Mouse (Mus musculus) CH12F3 (cell line): Measurements from ENCODE around the gene Fkbp11.

Experiments used
- in situ Hi-C: fragments of 300-500 bp; cut with MboI; formaldehyde crosslinking; loops from 2 replicates; pipeline ENCODE4 v1.14.3; 2020; ENCODE audit warnings: low sequenced_read_pairs

The Fkbp11 gene

DNA sequence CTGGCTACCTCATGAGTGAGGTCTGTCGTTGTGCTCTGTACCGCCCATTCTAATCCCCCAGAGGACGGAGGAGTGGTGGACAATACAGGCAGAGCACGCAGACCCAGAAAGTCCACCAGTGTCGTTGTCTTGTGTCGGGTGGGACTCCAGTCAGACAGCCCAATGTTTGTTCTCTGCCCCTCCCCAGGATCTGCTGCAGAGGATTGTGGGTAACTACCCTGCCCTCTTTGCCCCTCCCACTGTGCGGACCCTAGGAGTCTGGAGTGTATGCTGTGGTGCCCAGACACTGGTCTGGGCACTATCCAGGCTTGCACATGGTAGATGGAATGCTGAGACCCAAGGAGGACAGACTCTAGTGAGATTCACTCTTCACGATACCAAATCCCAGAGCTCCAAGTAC lies 31.8 kb downstream of the Fkbp11 start:
- in situ Hi-C loops: no loop called here

DNA sequence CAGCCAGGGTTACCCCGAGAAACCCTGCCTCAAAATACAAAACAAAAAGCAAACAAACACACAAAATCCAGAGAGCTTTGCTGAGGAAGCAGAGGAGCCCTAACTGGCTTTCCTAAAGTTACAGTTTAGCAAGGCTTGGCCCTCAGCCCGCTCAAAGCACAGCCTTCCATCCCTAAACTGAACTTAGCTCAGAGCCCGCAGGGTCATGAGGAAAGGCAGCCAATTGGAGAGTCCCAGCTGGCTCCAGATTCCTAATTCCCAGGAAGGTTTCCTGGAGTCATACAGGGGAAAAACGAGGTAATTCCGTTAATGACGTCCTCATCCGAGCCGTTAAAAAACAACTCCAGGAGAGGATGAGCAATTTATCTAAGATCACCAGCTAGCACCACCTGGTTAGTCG lies 32.3 kb downstream of the Fkbp11 start:
- in situ Hi-C loops: no loop called here

DNA sequence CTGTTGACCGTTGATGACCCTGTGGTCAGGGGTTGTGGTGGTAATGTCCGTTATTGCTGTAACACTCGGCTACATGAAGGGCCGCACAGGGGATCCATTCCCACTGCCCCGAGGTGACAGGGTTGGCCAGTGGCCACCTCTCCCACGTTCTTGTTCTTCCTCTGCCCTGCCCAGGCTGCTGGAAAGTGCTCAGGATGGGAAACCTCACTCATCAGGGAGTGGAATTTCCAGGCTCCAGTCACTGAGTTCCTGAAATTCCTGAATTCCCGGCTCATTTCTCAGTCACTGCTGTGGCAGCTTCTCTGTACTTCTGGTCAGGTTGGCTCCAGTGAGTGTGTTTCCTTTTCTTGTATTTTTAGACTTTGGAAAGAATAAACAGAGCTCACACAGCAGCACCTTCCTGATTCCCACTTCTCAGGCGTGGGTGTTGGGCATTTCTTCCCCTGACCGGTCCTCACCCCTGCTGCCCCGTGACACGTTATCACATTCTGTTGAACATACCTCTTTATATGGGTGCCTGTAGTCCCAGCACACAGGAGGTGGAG lies 35.8 kb downstream of the Fkbp11 start:
- in situ Hi-C loops: no loop called here

DNA sequence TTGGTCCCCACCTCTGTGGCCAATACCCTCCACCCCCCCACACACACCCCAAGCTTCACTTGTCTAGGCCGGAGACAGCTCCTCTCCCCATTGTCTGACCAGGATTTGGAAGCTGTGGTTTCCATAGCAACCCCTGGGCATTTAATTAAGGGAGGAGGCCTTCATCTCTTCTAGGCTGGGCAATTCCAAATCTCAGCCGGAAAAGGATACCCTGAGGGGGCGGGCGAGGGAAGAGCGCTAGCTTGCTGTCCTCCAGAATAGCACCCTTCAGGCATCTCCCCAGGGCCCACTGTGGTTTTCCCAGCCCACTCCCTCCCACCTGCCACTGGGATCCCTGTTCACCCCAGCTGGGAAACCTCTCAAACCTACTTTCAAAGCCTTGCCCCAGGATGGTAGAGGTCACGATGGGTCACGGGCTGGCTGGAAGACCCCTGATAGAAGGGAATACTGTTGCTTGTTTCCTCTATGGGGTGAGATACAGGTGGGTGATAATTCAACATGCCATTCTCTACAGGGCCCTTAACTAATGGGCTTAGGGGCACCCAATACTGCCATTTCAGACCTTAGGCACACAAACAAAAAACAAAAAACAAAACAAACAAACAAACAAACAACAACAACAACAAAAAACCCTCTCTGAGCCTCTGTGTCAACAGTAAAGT lies 36.4 kb downstream of the Fkbp11 start:
- in situ Hi-C loops: no loop called here

DNA sequence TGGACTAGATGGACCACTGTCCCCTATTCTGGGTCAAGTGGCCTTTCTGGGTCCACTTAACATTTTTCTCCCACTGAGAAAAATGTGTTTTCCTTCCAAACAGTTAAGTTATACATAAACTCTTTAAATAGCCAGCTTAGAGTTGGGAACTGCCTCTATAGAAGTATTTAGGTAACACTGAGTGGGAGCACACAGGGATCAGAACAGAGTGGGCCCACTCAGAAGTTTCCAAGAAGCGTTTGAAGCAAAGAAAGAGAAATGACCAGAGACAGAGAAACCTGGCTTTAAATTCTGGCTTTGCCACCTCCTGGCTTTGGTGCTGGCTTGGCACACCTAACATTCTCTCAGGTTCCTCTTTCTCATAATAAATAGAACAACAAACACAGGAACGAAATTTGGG lies 38.3 kb downstream of the Fkbp11 start:
- in situ Hi-C loops: no loop called here

DNA sequence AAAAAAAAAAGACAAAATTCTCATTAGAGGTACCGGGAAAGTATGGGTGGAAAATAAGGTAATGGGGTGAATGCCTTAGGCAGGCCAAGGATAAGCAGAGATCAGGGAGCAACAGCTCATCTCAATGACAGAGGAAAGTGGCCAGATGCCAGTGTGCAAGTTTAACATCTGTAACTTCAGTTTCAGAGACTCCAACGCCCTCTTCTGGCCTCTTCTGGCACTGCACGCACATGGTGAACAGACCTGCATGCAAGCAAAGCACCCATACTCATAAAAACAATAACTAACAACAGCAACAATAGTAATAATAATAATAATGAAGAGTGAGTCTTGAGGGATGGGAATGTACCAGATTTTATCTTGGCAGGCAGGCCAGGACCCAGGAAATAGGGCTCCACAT lies 42.1 kb downstream of the Fkbp11 start:
- in situ Hi-C loops: no loop called here

DNA sequence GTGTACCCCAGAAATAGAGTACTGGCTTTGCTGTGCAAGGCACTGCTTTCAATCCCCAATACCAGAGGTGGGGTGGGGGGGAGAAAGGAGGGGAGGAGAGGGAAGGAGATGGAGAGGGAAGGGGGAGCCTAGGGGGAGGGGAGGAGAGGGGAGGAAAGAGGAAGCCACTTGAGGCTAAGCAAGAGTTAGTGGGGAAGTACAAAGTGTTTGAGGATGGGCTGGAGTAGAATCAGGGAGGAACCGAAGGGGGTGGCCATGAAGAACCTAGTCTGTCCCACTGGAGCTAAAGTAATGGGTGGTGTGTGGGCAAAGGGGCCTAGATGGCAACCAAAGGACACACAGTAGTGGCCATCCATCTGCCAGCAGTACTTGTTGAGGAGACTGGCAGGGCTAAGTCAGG lies 44.3 kb downstream of the Fkbp11 start:
- in situ Hi-C loops: no loop called here

DNA sequence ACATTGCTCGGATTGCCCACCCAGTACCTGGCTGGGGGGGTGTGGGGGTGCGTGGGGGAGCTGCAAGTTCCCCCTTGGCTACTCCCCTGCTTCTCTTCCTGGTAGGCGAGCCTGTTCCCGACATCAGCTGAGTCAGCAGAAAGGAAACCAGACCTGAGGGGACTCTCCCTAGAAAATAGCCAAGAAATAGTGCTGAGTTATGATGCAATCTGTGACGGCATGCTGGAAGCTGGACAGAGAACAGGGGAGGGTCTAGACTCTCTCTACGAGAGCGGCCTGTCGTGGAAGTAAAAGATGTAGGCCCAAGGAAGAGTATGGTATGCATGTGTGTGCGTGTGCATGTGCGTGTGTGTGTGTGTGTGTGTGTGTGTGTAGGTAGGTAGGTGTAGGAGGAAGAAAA lies 44.8 kb downstream of the Fkbp11 start:
- in situ Hi-C loops: no loop called here

DNA sequence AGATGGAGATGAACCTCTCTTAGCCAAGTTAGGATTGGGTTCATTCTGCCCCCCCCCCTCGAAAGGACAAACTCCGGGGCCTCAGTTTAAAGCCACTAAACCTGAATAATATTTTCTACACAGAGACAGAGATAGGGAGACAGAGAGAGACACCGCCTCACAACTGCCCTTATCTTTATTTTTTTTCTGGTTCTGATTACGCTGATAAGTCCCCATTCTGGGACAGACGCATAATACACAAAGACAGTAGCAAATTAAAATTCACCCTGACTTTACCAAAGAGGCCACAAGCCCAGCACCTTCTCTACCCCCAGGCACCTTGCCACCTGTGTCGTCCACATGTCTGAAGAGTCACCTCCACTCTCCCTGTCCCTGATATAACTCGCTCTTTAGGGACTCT lies 46.4 kb downstream of the Fkbp11 start:
- in situ Hi-C loops: no loop called here

DNA sequence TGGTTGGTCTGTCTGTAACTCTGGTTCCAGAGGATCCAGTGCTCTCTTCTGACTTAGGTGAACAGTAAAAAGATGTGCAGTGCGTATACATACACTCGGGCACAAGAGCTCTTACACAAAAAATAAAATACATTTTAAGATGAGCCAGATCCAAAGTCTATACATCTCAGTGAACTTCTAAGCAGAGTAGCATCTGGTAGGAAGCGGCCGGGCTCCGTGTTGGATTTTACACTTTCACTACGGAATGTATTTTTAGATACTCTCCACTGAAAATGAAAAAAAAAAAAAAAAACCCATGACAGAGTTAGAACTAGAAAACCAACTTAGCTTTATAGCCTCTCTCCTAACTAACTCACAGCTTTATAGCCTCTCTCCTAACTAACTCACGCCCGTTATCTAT lies 47.3 kb downstream of the Fkbp11 start:
- in situ Hi-C loops: no loop called here

DNA sequence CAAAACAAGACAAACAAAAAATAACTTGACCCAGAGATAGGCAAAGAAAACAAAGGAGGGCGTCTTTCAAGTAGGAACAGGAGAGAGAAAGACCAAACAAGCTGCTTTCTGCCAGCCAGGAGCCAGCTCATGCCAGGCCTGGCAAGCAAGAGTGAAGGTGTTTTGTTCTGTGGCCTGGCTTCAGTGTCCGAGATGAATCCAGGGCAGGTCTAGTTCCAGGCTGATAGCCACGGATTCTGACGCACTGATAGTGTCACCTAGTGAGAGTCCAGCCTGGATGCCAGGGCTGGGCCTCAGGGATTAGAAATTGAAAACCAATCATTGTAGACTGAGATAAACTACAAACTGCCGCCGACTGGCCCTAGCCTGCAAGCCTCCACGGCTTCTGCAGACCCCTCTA lies 50.0 kb downstream of the Fkbp11 start:
- in situ Hi-C loops: no loop called here

DNA sequence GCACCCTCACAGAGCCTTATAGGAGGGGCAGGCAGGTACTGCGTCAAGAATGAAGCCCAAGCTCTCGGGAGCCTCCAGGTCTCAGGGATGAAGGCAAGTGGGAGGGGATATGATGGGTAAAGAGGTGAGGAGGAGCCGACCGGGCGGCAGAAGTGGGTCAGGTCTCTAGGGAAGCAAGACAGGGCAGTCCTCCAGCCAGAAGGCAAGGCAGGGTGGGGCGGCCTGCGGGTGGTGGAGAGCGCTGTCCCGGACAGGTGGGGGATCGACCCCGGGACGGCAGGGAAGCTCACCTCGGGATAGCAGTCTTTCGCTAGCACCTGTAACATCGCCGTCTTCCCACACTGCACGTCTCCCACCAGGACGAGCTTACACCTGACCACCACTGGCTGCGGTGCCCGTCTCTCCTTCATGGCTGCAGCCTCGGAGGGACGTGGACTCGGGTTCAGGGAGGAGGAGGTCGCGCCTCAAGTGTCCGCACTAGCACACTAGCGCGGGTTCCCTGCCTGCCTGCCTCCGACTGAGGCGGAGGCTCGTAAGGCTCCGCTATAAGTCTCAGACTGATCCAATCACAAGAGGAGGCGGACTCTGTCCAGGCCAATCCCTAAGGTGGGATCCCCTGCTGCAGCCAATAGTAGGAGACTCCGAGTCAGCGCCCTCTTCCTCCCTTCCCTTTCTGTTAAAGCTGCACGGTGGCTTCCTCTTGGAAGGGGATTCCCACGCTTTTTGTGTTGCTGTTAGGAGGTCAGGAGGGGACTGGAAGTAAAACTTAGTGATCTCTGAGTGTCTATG lies 50.9 kb downstream of the Fkbp11 start, which contains the start of gene Rnd1:
Gene Rnd1, minus strand, starts transcription at position 522 of the 789 bp plus-strand sequence.
- in situ Hi-C loops: no loop called here

DNA sequence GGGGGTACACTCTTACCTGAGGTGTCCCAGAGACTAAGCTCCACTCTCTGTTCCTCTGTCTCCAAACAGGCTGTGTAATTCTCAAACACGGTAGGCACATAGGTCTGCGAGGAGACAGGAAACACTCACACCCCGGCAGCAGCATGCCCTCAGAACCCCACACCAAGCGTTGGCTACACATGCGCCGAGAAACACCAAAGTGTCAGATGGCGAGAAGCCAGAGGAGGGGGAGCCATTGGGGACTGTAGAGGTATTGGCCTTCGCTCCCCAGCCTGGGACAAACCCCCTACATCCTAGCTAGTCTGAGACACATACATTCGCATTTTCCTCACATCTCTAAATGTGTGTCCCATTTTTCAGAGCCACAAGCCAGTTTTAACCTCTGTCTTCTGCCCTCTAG lies 51.5 kb downstream of the Fkbp11 start:
- in situ Hi-C loops: no loop called here

DNA sequence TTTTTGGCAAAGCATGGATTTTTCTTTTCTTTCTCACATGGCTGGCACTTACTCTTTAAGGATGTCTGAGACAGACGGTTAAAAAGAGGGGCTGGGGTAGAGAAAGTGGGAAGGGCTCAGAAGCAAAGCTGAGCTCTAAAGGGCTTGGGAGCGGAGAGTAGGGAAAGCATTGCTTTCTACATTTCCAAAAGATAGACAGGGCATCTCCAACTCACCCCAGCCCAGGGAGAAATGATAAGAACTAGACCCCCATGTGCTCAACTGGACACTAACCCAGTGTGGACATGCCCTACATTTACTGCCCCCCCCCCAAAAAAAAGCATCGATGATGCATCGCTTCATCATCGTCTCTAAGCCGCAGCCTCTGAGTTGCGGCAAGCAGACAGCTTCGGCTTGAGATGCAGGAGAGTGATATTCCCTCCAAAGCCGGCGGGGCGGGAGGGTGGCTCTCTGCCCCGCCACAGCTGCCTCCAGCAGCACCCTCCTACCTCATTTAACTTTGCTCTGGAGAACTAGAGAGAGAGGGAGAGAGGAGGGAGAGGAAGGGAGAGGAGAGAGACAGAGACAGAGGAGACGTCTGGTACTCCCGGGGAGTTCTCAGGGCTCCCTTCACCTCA lies 52.3 kb downstream of the Fkbp11 start:
- in situ Hi-C loops: no loop called here

DNA sequence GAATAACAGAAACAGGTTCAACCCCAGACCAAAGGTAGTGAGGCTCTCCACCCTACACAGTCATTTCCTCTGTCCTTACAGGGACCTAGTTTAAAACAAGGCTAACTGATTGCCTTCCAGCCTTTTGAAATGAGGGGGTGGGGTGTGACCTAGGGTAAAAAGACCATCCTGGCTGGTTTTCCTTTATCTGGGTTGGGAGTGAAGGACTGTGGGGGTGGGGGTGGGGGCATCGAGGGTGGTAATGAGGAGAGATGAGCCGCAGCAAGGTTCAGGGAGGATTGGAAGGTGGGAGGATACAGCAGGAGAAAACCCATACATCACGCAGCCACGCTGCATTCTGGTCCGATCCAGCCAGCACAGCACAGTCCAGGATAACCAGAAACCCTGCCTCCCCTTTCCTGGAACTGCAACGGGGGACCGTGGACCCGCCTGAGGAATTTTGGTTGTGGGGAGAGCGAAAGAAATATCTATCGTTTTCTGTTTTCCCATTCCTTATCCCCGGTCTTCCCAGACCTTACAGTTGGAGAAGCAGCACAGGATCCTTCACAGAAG lies 52.9 kb downstream of the Fkbp11 start:
- in situ Hi-C loops: no loop called here
